Mouse (Mus musculus): ENCODE measurements at regions not wholly inside any gene's neighbourhood (a gene's known extent, or its start where the extent isn't known, plus 50 kb on each side); places are given as distances from the start of the nearest gene placed in this dataset.

GRCm38 (mm10) chr7:117922270-117922669 lies 193.7 kb downstream of the Rps15a start:
- no peaks in the 10 kb centered on the region; the same call in 1 of the 2 replicates for H3K27me3 ChIP-seq (replicated peaks; ENCODE audit: control insufficient read depth, insufficient read depth, low read length)
- no peak for TF ChIP-seq CTCF (conservative IDR thresholded peaks at IDR 0.05; ENCODE audit: insufficient read depth, insufficient read length, low read depth, low read length)
- no peak for TF ChIP-seq POLR2A (IDR thresholded peaks at IDR 0.05; ENCODE audit: low read depth, low read length)
- H3K4me1 ChIP-seq (ENCODE audit: control insufficient read depth, insufficient read depth, low read length), result no peaks in the 10 kb centered on the region
- H3K4me3 ChIP-seq (ENCODE audit: insufficient read depth, low read depth, low read length), result no peak overlapping the region
- no peak overlapping the region for H3K27ac ChIP-seq (ENCODE audit: insufficient read depth, low read depth, low read length)
- no peak for DNase-seq
- H3K36me3 ChIP-seq (ENCODE audit: control insufficient read depth, insufficient read depth, low read length), result no peaks in the 10 kb centered on the region

GRCm38 (mm10) chr7:117918206-117918995 lies 197.6 kb downstream of the Rps15a start:
- no peak overlapping the region for H3K27ac ChIP-seq (ENCODE audit: insufficient read depth, low read depth, low read length)
- no peaks in the 10 kb centered on the region; the same call in 1 of the 2 replicates for H3K27me3 ChIP-seq (replicated peaks; ENCODE audit: control insufficient read depth, insufficient read depth, low read length)
- no peak for TF ChIP-seq POLR2A (IDR thresholded peaks at IDR 0.05; ENCODE audit: low read depth, low read length)
- no peak for TF ChIP-seq CTCF (conservative IDR thresholded peaks at IDR 0.05; ENCODE audit: insufficient read depth, insufficient read length, low read depth, low read length)
- no peak overlapping the region for H3K4me3 ChIP-seq (ENCODE audit: insufficient read depth, low read depth, low read length)
- DNase-seq, result no peak
- WGBS, result 91% methylated on average over 10 of the region's 10 CpGs
- H3K4me1 ChIP-seq (ENCODE audit: control insufficient read depth, insufficient read depth, low read length), result no peaks in the 10 kb centered on the region
- H3K36me3 ChIP-seq (ENCODE audit: control insufficient read depth, insufficient read depth, low read length), result no peaks in the 10 kb centered on the region

- WGBS, result 91% methylated on average over 6 of the region's 6 CpGs
- H3K27ac ChIP-seq (ENCODE audit: insufficient read depth, low read depth, low read length), result no peak overlapping the region
- no peak for DNase-seq
- H3K4me1 ChIP-seq (ENCODE audit: control insufficient read depth, insufficient read depth, low read length), result no peaks in the 10 kb centered on the region
- no peaks in the 10 kb centered on the region for H3K36me3 ChIP-seq (ENCODE audit: control insufficient read depth, insufficient read depth, low read length)
- TF ChIP-seq POLR2A (IDR thresholded peaks at IDR 0.05; ENCODE audit: low read depth, low read length) (no peak), CTCF (conservative IDR thresholded peaks at IDR 0.05; ENCODE audit: insufficient read depth, insufficient read length, low read depth, low read length) (no peak)
- no peak overlapping the region for H3K4me3 ChIP-seq (ENCODE audit: insufficient read depth, low read depth, low read length)
- no peaks in the 10 kb centered on the region; the same call in 1 of the 2 replicates for H3K27me3 ChIP-seq (replicated peaks; ENCODE audit: control insufficient read depth, insufficient read depth, low read length)
These were observed 199.1 kb downstream of the Rps15a start for GRCm38 (mm10) chr7:117916915-117917314.

GRCm38 (mm10) chr7:117912453-117912852 lies 203.5 kb downstream of the Rps15a start:
- no peak overlapping the region for H3K4me3 ChIP-seq (ENCODE audit: insufficient read depth, low read depth, low read length)
- TF ChIP-seq CTCF (conservative IDR thresholded peaks at IDR 0.05; ENCODE audit: insufficient read depth, insufficient read length, low read depth, low read length) (no peak), POLR2A (IDR thresholded peaks at IDR 0.05; ENCODE audit: low read depth, low read length) (no peak)
- DNase-seq, result no peak
- no peak overlapping the region for H3K27ac ChIP-seq (ENCODE audit: insufficient read depth, low read depth, low read length)
- 80% methylated on average over 3 of the region's 3 CpGs for WGBS
- no peaks in the 10 kb centered on the region for H3K4me1 ChIP-seq (ENCODE audit: control insufficient read depth, insufficient read depth, low read length)
- H3K36me3 ChIP-seq (ENCODE audit: control insufficient read depth, insufficient read depth, low read length), result no peaks in the 10 kb centered on the region
- no peaks in the 10 kb centered on the region for H3K27me3 ChIP-seq (replicated peaks; ENCODE audit: control insufficient read depth, insufficient read depth, low read length)

GRCm38 (mm10) chr7:117911062-117911461 lies 204.9 kb downstream of the Rps15a start:
- H3K36me3 ChIP-seq (ENCODE audit: control insufficient read depth, insufficient read depth, low read length), result no peaks in the 10 kb centered on the region

GRCm38 (mm10) chr7:117896528-117896927 lies 219.5 kb downstream of the Rps15a start:
- Histone ChIP-seq H3K36me3 (ENCODE audit: control insufficient read depth, insufficient read depth, low read length) (no peaks in the 10 kb centered on the region), H3K4me3 (ENCODE audit: insufficient read depth, low read depth, low read length) (no peak overlapping the region), H3K27ac (ENCODE audit: insufficient read depth, low read depth, low read length) (no peak overlapping the region), H3K4me1 (ENCODE audit: control insufficient read depth, insufficient read depth, low read length) (no peaks in the 10 kb centered on the region), H3K27me3 (replicated peaks; ENCODE audit: control insufficient read depth, insufficient read depth, low read length) (no peaks in the 10 kb centered on the region; the same call in 1 of the 2 replicates)
- 60% methylated on average over 2 of the region's 2 CpGs for WGBS
- peak; percentile 86 for DNase-seq
- TF ChIP-seq POLR2A (IDR thresholded peaks at IDR 0.05; ENCODE audit: low read depth, low read length), result no peak
- no peak; the same call in 1 of the 2 replicates for TF ChIP-seq CTCF (conservative IDR thresholded peaks at IDR 0.05; ENCODE audit: insufficient read depth, insufficient read length, low read depth, low read length)

More at GRCm38 (mm10) chr7:117911062-117911461, 204.9 kb downstream of the Rps15a start:
- Histone ChIP-seq H3K4me3 (ENCODE audit: insufficient read depth, low read depth, low read length) (no peak overlapping the region), H3K27ac (ENCODE audit: insufficient read depth, low read depth, low read length) (no peak overlapping the region), H3K27me3 (replicated peaks; ENCODE audit: control insufficient read depth, insufficient read depth, low read length) (no peaks in the 10 kb centered on the region), H3K4me1 (ENCODE audit: control insufficient read depth, insufficient read depth, low read length) (no peaks in the 10 kb centered on the region)
- TF ChIP-seq CTCF (conservative IDR thresholded peaks at IDR 0.05; ENCODE audit: insufficient read depth, insufficient read length, low read depth, low read length) (no peak), POLR2A (IDR thresholded peaks at IDR 0.05; ENCODE audit: low read depth, low read length) (no peak)
- 89% methylated on average over 3 of the region's 3 CpGs for WGBS
- no peak for DNase-seq

- WGBS, result 62% methylated on average over 6 of the region's 6 CpGs
- no peaks in the 10 kb centered on the region for H3K27me3 ChIP-seq (replicated peaks; ENCODE audit: control insufficient read depth, insufficient read depth, low read length)
- TF ChIP-seq POLR2A (IDR thresholded peaks at IDR 0.05; ENCODE audit: low read depth, low read length) (no peak), CTCF (conservative IDR thresholded peaks at IDR 0.05; ENCODE audit: insufficient read depth, insufficient read length, low read depth, low read length) (no peak)
- no peaks in the 10 kb centered on the region for H3K36me3 ChIP-seq (ENCODE audit: control insufficient read depth, insufficient read depth, low read length)
- H3K27ac ChIP-seq (ENCODE audit: insufficient read depth, low read depth, low read length), result no peak overlapping the region
- H3K4me1 ChIP-seq (ENCODE audit: control insufficient read depth, insufficient read depth, low read length), result no peaks in the 10 kb centered on the region
- no peak for DNase-seq
- no peak overlapping the region for H3K4me3 ChIP-seq (ENCODE audit: insufficient read depth, low read depth, low read length)
These were observed 228.7 kb downstream of the Rps15a start for GRCm38 (mm10) chr7:117887288-117887687.

All from kidney, adult 2 months (tissue).